Mouse (Mus musculus) neural tube, embryonic 10.5 days (tissue): ENCODE measurements around the gene Prr36.
"Not testable (repeated sequence)": the region's sequence is repeated elsewhere in the genome, so short reads cannot be mapped to it uniquely, and the experiment has no call there.

ENCODE experiments used
- DNase-seq: peaks from one replicate; pipeline ENCODE4 v3.0.0-alpha.2; 2017; ENCODE audit warnings: low spot score; ENCODE audit errors: extremely low spot score

Gene Prr36

DNA sequence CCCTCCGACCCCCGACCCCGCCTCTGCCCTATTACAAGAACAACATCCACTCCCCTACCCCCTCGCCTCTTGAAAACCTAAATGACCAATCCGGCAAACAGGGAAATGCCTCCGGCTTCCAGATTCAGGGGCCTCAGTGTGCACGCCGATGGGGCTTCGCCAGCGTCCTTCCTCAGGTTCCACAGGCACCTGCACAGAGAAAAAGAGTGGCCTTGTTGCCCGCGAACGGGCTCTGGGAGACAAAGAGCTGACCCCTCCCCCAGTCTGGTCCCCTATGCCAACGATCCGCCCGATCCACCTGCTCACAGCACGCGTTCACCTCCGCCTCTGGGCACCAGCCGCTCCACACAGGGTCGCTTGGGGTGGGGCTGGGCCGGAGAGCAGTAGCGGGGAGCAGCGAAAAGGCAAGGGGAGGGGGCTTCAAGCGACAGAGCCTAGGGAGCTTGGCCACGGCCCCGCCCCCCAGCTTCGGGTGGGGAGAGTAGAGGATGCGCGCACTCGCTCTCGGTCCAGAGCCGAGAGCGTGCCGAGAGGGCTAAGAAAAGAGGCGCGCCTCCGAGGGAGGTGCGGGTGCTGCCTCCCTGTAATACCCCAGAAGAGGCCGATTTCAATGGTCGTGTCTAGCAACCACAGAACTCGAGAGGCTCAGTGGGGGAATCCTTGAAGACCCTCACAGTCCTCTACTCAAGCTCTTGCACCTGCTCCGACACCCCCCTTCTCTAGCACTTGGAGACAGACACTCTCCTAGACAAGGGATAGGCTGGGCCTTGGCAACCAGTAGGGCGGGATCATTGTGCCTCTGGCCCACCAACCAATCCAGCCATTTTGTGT, at the start of gene Prr36:
TSS of gene Prr36 (minus strand) at position 669 of the 831 bp plus-strand sequence.
- DNase-seq = peak; percentile 72

DNA sequence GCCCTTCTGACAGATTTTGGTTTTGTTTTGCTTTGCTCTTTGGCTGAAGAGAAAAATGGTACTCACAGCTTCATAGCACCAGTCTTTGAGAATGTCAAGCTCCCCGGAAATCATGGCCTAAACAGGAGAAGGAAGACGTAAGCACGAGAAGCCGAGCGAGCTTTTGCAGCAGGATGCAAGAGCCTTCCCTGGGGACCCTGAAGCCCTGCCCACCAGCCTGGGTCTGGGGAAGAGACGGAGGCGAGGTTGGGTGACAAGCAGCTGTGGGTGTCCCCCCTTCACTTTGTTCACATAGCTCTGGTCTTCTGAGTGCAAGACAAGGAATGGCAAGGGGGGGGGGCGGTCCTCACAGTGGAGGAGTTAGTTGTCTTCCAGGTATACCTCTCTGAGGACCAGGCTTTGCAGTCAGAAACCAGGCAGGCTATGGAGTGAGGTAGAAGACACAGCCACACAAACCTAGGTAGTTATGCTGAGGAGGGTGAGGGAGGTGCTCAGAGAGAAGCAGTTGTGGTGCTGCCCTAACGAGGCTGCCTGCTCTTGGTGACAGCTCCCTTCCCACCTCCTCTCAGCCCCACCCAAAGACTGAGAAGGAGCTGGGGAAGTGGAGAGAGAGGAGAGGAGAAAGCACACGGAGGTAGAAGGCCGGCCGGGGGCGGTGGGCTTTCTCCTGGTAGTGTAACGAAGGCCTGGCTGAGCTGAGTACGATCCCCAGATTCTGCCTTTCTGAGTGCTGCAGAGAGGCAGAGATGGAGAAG, 48.1 kb upstream of the Prr36 start:
- DNase-seq = no peak

DNA sequence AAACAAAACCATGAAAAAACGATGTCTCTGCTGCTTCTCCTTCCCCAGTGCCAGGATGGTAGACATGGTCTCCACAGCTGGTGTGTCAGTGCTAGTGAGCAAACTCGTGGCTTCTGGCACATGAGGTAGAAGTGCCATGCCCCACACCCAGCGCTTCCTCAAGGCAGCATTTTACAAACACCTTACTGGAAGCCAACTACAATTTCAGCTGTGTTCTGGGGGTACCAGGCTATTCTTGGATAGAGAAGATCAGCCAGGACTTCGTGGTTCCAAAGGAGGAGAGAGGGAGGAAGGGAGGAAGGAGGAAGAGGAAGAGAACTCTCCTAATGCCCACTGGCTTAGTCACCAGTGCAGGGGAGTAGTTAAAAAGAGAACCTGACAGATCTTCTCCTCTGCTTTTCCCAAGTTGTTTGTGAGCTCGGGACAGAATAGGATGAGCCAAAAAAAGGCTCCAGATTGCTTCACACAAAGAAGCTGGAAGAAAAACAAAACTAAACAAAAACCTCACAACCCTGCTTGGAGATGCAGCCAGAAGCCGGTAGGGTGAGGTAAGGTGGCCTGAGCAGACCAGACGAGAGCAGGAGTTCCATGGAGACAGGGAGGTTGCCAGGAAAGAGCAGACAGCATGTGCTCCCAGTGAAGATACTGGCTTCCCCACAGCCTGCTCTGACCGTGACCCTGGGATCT, 46.0 kb upstream of the Prr36 start:
- no peak for DNase-seq

DNA sequence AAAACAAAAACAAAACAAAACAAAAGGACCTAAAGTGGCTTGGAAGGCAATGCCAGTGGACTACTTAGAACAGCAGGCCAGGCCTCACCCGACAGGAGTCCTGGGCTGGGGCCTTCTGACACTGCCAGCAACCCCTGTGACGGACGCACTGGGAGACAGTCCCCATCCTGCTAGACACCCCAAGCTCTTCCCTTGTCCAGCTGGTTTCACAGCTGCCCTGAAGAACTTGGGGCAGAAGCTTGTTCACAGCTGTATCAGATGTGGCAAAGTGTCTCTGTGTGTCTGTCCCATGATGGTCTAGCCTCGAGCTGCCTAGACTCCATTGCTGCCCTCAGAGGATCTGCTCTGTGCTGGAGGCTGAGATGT, 42.5 kb upstream of the Prr36 start:
- no peak for DNase-seq

DNA sequence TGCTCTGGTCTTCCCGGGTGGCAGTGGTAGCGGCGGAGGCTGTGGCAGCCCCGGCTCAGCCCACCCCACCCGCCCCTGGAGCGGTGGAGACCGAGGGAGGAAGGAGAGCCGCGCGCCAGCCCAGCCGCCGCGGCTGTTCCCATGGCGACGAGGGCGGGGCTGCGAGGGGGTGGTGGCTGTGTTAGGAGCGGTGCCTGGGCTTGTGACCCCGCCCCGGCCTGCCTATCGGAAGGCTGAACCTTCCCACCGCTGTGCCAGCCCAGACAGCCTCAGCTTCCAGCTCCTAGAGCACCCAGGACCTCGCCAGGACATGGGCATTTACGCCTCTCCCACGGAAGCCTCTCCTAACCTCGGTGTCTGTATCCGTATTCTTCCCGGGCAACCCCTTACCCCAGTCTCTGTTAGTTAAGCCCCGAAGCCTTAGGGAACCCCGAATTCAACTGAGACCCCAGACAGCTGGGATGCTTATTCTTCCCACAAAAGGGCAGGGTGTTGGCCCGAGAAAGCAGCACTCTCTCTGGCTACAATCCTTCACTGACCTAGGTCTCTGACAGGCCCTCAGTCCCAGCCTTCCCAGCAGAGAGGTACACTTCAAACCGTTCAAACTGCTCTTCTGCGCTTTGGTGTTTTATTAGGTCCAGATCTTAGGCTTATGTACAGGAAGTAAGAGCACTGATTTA, 42.0 kb upstream of the Prr36 start, which contains the start of gene Ctxn1:
TSS of gene Ctxn1 (minus strand) at position 150 of the 680 bp plus-strand sequence.
- DNase-seq = peak; percentile 98

DNA sequence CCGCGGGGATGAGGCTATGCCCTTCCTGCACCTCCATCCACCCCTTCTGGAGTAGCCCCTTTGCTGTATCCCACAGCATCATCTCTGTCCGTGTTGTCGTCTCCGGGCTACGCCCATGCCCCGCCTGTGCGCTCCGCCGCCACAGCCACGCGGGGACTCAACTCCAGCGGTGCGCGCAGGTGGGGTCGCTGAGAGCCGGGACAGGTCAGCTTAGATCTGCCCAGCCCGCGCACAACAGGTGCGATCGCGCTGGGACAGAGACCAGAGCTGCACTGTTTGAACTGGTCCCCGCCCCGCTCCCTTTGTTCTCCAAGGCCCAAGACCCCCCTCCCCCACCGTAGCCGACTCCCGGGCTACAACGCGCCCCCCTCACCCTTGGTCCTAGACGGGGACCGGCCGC, 41.4 kb upstream of the Prr36 start:
- no peak for DNase-seq

DNA sequence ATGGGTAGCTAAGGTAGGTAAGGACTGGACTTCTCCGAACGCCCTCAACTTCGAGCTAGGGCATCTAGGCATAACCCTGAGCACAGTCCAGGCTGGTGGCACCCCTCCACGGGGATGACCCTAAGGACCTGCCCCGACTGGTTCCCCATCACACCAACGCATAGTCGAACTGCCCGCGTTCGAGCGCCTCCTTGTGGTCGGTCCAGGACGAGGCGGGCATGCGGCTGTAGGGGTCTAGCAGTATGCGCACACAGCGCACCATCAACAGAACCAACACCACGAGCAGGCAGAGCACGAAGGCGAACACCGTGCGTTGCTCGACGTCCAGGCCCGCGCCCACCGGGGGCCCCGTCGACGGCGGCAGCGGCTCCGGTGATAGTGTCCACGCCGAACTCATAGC, 41.0 kb upstream of the Prr36 start:
- DNase-seq = peak; percentile 92

DNA sequence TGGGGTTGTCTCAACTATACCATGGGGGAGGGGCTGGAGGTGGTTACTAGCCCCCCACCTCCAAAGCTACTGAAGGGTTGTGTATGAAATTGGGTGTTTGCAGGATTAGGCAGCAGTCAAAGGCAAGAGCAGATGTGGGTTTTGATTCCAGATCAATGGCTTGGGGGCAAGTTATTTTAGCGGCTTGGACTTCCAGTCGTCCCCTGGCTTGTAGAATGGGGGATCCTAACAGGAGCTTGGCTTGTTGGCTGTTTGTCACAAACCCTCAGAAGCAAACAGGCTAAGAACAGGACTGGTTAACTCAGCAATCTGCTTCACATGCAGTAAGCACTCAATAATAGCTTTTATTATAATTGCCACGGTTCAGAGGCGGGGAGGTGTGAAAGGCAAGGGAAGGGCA, 40.1 kb upstream of the Prr36 start:
- no peak for DNase-seq

DNA sequence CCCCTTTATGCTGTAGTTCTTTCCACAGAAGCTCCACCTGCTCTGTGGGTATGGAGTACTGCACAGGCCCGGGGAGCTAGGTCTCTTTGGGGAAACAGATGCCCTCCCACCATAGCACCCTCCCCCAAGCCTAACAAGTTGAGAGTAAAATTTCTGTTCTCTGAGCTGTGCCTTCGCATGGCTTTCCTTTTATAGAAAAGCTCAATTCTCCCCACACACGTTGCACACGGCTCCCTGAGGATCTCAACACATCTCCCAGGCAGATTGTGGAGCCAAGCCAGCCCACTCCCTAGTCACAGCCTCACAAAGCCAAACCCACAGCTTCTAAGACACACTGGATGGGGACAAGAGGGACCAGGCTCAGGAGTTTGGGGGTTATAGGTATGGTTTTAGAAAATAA, 39.7 kb upstream of the Prr36 start:
- no peak for DNase-seq

DNA sequence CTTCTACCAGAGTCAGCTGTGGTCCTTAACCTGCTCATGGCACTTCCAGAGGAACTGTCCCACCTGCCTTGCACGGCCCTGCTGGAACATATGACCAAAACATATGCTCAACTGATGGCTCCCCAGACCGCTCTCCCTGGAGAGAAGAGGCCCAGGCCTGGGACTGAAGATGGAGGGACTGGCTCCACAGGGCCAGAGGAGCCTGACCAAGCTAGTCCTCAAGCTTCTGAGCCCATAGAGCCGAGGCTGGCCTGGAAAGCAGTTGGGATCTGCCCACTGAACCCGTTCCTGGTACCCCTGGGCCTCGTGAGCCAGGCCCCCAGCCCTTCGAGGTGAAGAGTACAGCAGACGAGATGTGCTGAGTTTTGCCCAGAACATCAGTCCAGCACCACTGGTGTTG, 38.2 kb upstream of the Prr36 start:
- DNase-seq = not testable (repeated sequence)

DNA sequence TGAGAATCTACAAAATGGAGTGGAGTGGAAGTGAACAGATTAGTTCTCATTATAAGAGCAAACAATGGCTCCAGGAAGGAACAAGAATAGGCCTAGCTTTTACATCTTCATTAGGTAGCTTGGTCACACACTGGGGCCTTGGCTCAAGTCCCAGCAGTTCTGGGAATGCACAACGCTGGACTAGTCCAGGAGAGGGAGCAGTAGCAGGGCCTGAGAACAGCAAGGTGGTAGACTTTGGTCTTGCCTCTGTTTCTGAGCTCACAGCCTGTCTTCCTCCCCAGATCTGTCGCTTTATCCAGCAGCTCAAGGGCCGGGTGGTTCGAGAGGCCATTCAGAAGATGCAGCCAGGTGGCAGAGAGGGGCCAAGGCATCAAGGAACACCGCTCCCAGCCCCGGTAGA, 36.7 kb upstream of the Prr36 start:
- no peak for DNase-seq

DNA sequence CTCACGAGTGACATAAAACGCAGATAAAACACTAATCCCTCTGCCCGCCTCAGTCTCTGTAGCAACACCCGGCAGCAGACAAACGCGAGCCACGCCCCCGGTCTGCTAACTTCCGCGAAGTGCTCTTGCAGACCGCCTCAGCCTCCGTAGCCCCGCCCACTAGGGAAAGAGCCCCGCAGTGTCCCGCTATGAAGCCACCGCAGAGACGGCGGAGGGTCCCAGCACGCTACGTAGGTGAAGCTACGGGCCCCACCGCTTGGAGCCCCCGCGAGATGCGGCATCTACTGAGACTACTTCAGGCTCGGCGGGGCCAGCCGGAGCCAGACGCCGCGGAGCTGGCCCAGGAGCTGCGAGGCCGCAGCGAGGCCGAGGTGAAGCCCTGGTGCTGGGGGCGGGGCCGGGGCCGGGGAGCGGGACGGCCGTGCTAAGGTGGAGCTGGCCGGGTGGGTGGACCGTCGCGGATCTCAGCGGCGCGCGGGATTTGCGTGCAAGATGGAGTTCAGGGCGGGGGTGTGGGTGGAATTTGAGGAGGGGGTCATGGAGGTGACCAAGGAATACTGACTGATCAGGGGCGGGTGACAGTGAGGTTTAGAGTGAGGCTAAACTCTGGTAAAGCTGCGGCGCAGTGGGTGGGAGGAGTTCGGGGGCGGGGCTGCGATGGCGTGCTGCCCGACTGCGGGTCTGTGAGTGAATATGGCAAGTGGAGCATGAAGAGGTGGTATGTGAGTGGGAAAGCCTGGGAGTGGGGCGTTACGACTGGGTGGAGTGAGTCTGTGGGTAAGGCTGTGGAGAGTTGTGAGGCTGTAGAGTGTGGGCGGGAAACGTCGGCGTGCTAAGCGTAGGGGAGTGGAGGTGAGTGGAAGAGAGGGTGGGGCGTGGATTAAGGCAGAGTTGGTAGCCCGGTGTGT, 35.9 kb upstream of the Prr36 start, which contains the start of gene Snapc2:
TSS of gene Snapc2 (plus strand) at position 147 of the 908 bp plus-strand sequence.
- DNase-seq = peak; percentile 96

DNA sequence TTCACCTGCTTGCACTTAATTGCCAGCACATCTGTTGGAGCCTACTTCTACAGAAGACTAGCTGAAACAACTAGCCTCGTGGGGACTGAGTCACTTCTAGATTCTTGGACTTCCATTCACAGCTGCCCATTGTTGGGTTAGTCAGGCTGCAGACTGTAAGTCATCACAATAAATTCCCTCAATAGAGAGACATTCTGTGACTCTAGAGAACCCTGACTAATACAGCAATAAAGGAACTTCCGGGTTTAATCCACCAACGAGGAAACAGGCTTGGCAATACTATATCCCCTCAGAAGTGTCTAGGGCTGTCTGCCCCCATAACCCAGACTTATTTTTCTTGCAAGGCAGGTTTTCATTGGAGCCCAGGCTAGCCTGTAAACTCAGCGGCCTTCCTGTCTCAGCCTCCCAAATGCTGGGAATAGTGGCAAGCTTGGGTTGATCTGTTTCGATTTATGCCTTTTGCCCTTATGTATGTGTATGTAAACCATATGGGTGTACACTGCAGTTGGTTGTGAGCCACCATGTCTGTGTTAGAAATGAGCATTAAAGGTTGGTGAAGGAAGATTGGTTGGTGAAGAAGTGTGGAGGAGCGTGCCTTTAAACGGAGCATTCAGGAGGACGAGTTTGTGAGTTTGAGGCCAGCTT, 35.0 kb upstream of the Prr36 start:
- DNase-seq = no peak

DNA sequence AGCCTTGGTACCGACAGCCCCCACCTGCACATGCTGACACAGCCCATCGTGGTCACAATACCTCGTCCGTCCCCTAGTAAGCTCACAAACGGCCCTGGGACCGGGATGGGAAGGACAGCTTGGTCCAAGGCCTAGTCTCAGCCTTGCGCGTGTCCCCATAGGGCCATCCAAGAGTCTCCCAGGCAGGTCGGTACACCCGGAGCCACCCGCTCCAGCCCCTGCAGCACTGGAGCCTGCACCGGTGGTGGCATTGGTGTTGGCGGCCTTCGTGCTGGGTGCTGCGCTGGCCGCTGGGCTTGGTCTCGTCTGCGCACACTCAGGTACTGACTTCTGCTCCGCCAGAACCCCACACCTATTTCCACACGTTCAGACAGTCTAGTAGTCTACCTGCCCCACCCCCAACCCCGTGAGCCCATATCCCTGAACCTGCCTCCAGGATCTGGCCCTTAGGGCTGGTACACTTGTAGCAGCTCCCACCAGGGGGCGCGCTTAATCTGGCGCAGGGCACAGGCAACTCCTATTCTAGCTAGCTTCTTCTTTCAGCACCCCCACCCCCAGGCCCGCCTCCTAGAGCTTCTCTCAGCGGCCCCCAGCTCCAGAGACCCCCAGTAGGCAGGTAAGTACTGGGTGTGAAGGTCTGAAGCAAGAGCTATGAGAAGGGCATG, 33.2 kb upstream of the Prr36 start:
- DNase-seq = peak; percentile 85

DNA sequence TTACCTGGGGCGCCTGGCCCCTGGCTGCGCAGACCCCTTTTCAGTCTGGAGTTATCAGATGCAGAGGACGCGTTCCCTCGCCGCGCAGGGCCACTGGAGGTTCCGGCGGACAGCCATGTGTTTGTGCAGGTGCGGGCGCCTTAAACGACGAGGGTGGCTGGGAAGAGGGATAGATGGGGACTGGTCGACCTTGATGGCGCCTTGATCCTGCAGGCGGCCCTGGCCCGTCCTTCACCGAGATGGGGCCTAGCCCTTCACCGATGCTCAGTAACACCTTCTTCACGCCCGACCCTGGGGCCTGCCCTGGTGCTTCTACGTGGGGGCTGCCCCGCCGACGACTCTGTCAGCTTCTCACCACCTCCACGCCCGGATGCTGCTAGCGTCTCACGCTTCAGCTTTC, 32.0 kb upstream of the Prr36 start:
- DNase-seq = peak; percentile 53

DNA sequence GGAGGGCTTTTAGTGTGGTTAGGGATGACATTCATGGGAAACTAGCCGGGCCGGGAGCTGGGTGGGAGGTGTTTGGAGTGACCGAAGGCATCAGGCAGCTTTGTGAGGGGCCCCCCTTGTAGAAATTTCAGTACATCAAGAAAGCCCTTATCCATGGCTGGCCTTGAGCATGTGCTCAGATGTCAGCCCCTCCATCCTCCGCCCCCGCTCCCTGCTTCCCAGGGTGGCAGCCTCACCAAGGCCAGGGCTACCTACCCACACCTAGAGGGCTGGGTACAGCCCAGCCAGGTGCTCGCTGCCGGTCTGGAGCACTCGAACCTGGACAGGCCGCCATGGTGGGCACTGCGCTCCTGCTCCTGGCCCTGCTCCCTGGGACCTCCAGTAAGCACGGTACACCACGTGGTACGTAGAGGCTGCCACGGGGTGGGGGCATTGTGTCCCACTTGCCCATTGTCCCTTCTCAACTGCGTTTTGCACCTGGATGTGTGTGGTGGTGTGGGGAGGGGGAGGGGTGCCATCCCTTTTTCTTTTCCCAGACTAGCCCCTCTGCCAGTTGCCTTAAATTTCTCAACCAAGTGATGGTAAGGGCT, 30.8 kb upstream of the Prr36 start, which contains the start of gene Tgfbr3l:
TSS of gene Tgfbr3l (plus strand) at position 264 of the 590 bp plus-strand sequence.
- no peak for DNase-seq

DNA sequence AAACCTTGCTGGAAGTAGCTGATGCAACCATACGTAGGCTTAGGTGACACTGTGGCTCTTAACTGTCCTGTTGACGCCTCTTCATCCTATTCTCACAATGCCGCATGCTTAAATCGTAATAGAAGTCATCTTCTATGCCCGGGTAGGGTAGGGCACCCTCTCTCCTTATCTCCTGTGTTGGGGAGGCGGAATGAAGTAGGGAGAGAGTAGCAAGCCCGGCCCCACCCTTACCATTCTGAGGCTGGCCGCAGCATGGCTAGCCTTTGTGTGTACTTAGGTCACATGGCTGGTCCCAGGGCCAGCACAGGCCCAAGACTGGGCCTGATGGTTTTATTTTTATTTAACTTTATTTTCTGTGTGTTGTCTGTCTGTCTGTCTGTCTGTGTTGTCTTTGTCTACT, 30.0 kb upstream of the Prr36 start:
- DNase-seq = no peak

DNA sequence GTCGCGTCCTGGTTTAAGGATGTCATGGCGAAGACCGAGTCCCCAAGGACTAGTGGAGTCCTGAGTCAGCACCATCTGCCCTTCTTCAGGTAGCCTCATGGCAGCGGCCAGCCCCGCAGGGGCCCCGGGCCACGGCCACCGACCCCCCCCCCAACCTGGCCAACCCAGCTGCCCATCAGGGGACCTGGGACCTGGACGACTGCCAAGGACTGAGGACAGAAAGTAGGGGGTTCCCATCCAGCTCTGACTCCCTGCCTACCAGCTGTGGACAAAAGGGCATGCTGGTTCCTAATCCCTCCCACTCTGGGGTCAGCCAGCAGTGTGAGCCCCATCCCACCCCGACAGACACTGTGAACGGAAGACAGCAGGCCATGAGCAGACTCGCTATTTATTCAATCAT, 28.5 kb upstream of the Prr36 start:
- DNase-seq = no peak

DNA sequence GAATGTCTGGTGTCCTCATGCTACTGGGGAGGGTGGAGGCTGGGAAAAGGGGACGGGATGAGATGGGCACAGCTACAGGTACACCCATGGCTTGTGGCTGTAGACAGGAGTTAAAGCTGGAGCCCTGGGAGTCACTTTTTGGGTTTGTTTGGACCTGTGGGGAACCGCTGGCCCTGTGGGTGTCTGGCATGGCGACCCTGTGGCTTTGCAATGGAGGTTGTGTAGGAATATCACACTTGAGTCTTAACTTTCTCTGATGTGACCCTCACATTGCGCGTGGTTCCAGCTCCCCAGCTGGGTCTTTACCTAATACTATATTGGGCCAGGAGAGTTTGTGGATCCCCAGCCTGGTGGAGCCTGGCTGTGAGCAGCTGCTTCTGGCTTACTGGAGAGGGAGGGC, 27.8 kb upstream of the Prr36 start:
- no peak for DNase-seq
